Comparison of ENCODE assay signal across 9 mouse cellular contexts in genomic region chr17:46461347-46461746, GRCm38 (mm10). TPM values are rescaled to one million over a fixed set of nuclear protein-coding genes. Genes with fewer than 3 reads are reported as not detected.
A peak's percentile ranks its signal among the peaks of the same experiment; 100 is the strongest.
DNase-seq lines count a peak whose midpoint lies in the region; ATAC-seq lines count a peak whose summit lies in the region.
"Had no signal": no experiment of that assay in that cellular context is flagged by ENCODE, and none has a peak within 500 bp of the region (broad histone marks: within the 10 kb centered on the region; RNA-seq: fewer than 3 reads in every experiment).

No protein-coding gene starts in this region.

- peaks cover 43% of the 10 kb centered on the region for H3K27me3 ChIP-seq in lung, embryonic 16.5 days (ENCODE audit: control insufficient read depth, insufficient read depth, low read depth, low read length)
- no peaks in the 10 kb centered on the region for H3K27me3 ChIP-seq in hindbrain, embryonic 15.5 days
- H3K27me3 ChIP-seq in limb, embryonic 15.5 days: peaks cover 64% of the 10 kb centered on the region
- peaks cover 21% of the 10 kb centered on the region for H3K27me3 ChIP-seq in stomach, embryonic 14.5 days (ENCODE audit: control insufficient read depth, insufficient read depth, low read length)

- H3K27ac ChIP-seq in lung, embryonic 16.5 days (ENCODE audit: low read length): no peak overlapping the region
- H3K27ac ChIP-seq in hindbrain, embryonic 15.5 days (replicated peaks): no peak overlapping the region
- no peak overlapping the region for H3K27ac ChIP-seq in limb, embryonic 15.5 days
- no peak overlapping the region for H3K27ac ChIP-seq in stomach, embryonic 14.5 days (ENCODE audit: low read length)
- H3K27ac ChIP-seq: macrophage had no signal

- peak overlapping the region; percentile 44 for H3K4me3 ChIP-seq in lung, embryonic 16.5 days (ENCODE audit: low read length)
- no peak overlapping the region for H3K4me3 ChIP-seq in hindbrain, embryonic 15.5 days
- peak overlapping the region; percentile 35 for H3K4me3 ChIP-seq in limb, embryonic 15.5 days
- H3K4me3 ChIP-seq in stomach, embryonic 14.5 days (ENCODE audit: low read depth, low read length): peak overlapping the region; percentile 30

- no peak for ATAC-seq in lung, embryonic 16.5 days (ENCODE audit: low read depth)
- no peak for ATAC-seq in hindbrain, embryonic 15.5 days (ENCODE audit: low FRiP score, low read depth)
- no peak for ATAC-seq in limb, embryonic 15.5 days (ENCODE audit: insufficient number of reproducible peaks, low FRiP score, low TSS enrichment, low read depth)
- no peak for ATAC-seq in stomach, embryonic 14.5 days (ENCODE audit: insufficient number of reproducible peaks, insufficient read depth, low FRiP score, low read depth)
- ATAC-seq in activated CD4-positive, CD25-positive, alpha-beta regulatory T cell, adult 4 months: no peak

- H3K36me3 ChIP-seq in lung, embryonic 16.5 days (ENCODE audit: control insufficient read depth, insufficient read depth, low read length): no peaks in the 10 kb centered on the region
- peaks cover 18% of the 10 kb centered on the region for H3K36me3 ChIP-seq in hindbrain, embryonic 15.5 days
- no peaks in the 10 kb centered on the region for H3K36me3 ChIP-seq in limb, embryonic 15.5 days
- H3K36me3 ChIP-seq in stomach, embryonic 14.5 days (ENCODE audit: control insufficient read depth, insufficient read depth, low read length): no peaks in the 10 kb centered on the region

- H3K9ac ChIP-seq in lung, embryonic 16.5 days (ENCODE audit: low read length): no peak overlapping the region
- no peak overlapping the region for H3K9ac ChIP-seq in hindbrain, embryonic 15.5 days
- no peak overlapping the region for H3K9ac ChIP-seq in limb, embryonic 15.5 days
- no peak overlapping the region for H3K9ac ChIP-seq in stomach, embryonic 14.5 days (replicated peaks; ENCODE audit: low read depth, low read length)

- peak overlapping the region; percentile 65 for H3K4me2 ChIP-seq in lung, embryonic 16.5 days (ENCODE audit: low read depth, low read length)
- peak overlapping the region; percentile 15 for H3K4me2 ChIP-seq in hindbrain, embryonic 15.5 days
- H3K4me2 ChIP-seq in limb, embryonic 15.5 days: peak overlapping the region; percentile 54
- peak overlapping the region; percentile 57 for H3K4me2 ChIP-seq in stomach, embryonic 14.5 days (replicated peaks; ENCODE audit: low read depth, low read length)

- DNase-seq in lung, postnatal 36 days: no peak
- DNase-seq in urinary bladder, postnatal 4 days (ENCODE audit: low spot score in 2 of 2): no peak
- DNase-seq: spleen, adult 18-20 months had no signal

- WGBS in lung, embryonic 16.5 days: 6% methylated on average over 8 of the region's 8 CpGs
- 13% methylated on average over 8 of the region's 8 CpGs for WGBS in hindbrain, embryonic 15.5 days
- WGBS in limb, embryonic 15.5 days: 11% methylated on average over 8 of the region's 8 CpGs
- 8% methylated on average over 8 of the region's 8 CpGs for WGBS in stomach, embryonic 14.5 days

- no peaks in the 10 kb centered on the region for H3K9me3 ChIP-seq in lung, embryonic 16.5 days (ENCODE audit: control insufficient read depth, low read length)
- H3K9me3 ChIP-seq in hindbrain, embryonic 15.5 days: no peaks in the 10 kb centered on the region
- H3K9me3 ChIP-seq in limb, embryonic 15.5 days: no peaks in the 10 kb centered on the region
- no peaks in the 10 kb centered on the region for H3K9me3 ChIP-seq in stomach, embryonic 14.5 days (ENCODE audit: control insufficient read depth, low read depth, low read length)

- peaks cover 7% of the 10 kb centered on the region; the same call in 1 of the 2 replicates for H3K4me1 ChIP-seq in lung, embryonic 16.5 days (replicated peaks; ENCODE audit: control insufficient read depth, insufficient read depth, low read length)
- H3K4me1 ChIP-seq in hindbrain, embryonic 15.5 days (replicated peaks): peaks cover 8% of the 10 kb centered on the region; the same call in 1 of the 2 replicates
- peaks cover 14% of the 10 kb centered on the region for H3K4me1 ChIP-seq in limb, embryonic 15.5 days
- H3K4me1 ChIP-seq in stomach, embryonic 14.5 days (ENCODE audit: control insufficient read depth, insufficient read depth, low read length): peaks cover 6% of the 10 kb centered on the region

RNA-seq across cellular contexts. Expression of gene Slc22a7, which starts 23.1 kb away (rescaled TPM):
- polyA plus RNA-seq in lung, embryonic 16.5 days (2015; fragmentation: Nextera tagmentation; extraction: Ambion mirVana): 0.28 TPM in 1 of 2 replicates, not detected in the other
- polyA plus RNA-seq in hindbrain, embryonic 15.5 days (2015; fragmentation: Nextera tagmentation; extraction: Ambion mirVana): 0.10 TPM in 1 of 2 replicates, not detected in the other
- not detected in 2 replicates for polyA plus RNA-seq in limb, embryonic 15.5 days (2015; fragmentation: Nextera tagmentation; extraction: Ambion mirVana)
- not detected in 2 replicates for polyA plus RNA-seq in stomach, embryonic 14.5 days (2014; fragmentation: Nextera tagmentation; extraction: Ambion mirVana)
- not detected for polyA plus RNA-seq in activated CD4-positive, CD25-positive, alpha-beta regulatory T cell, adult 4 months (2017; shearing (Covaris generic))
- polyA plus RNA-seq: macrophage had no signal

RNA-seq across cellular contexts. Expression of gene Ttbk1, which starts 26.1 kb away (rescaled TPM):
- 0.03 and 0.05 TPM in 2 replicates for polyA plus RNA-seq in lung, embryonic 16.5 days (2015; fragmentation: Nextera tagmentation; extraction: Ambion mirVana)
- 8.6 and 8.9 TPM in 2 replicates for polyA plus RNA-seq in hindbrain, embryonic 15.5 days (2015; fragmentation: Nextera tagmentation; extraction: Ambion mirVana)
- polyA plus RNA-seq in limb, embryonic 15.5 days (2015; fragmentation: Nextera tagmentation; extraction: Ambion mirVana): 0.02 and 0.06 TPM in 2 replicates
- 0.25 and 0.27 TPM in 2 replicates for polyA plus RNA-seq in stomach, embryonic 14.5 days (2014; fragmentation: Nextera tagmentation; extraction: Ambion mirVana)
- 1 to 10 TPM in 1 of 2 experiments, under 1 TPM in 1; 0.49 to 1.5 TPM for polyA plus RNA-seq in activated CD4-positive, CD25-positive, alpha-beta regulatory T cell, adult 4 months (2017; shearing (Covaris generic))
- polyA plus RNA-seq: macrophage had no signal

RNA-seq across cellular contexts. Expression of gene Crip3, which starts 32.6 kb away (rescaled TPM):
- polyA plus RNA-seq in lung, embryonic 16.5 days (2015; fragmentation: Nextera tagmentation; extraction: Ambion mirVana): 3.3 and 8.2 TPM in 2 replicates
- polyA plus RNA-seq in hindbrain, embryonic 15.5 days (2015; fragmentation: Nextera tagmentation; extraction: Ambion mirVana): 2.8 and 3.0 TPM in 2 replicates
- 1.8 and 2.0 TPM in 2 replicates for polyA plus RNA-seq in limb, embryonic 15.5 days (2015; fragmentation: Nextera tagmentation; extraction: Ambion mirVana)
- 1.3 and 1.7 TPM in 2 replicates for polyA plus RNA-seq in stomach, embryonic 14.5 days (2014; fragmentation: Nextera tagmentation; extraction: Ambion mirVana)
- not detected for polyA plus RNA-seq in activated CD4-positive, CD25-positive, alpha-beta regulatory T cell, adult 4 months (2017; shearing (Covaris generic))
- polyA plus RNA-seq: macrophage had no signal

RNA-seq across cellular contexts. Expression of gene Dnph1, which starts 35.2 kb away (rescaled TPM):
- 33.4 and 37.2 TPM in 2 replicates for polyA plus RNA-seq in lung, embryonic 16.5 days (2015; fragmentation: Nextera tagmentation; extraction: Ambion mirVana)
- 21.8 and 22.4 TPM in 2 replicates for polyA plus RNA-seq in hindbrain, embryonic 15.5 days (2015; fragmentation: Nextera tagmentation; extraction: Ambion mirVana)
- polyA plus RNA-seq in limb, embryonic 15.5 days (2015; fragmentation: Nextera tagmentation; extraction: Ambion mirVana): 29.3 and 33.8 TPM in 2 replicates
- polyA plus RNA-seq in stomach, embryonic 14.5 days (2014; fragmentation: Nextera tagmentation; extraction: Ambion mirVana): 56.3 and 65.5 TPM in 2 replicates
- polyA plus RNA-seq in activated CD4-positive, CD25-positive, alpha-beta regulatory T cell, adult 4 months (2017; shearing (Covaris generic)): 10 to 100 TPM; 11.1 to 13.4 TPM

Comparison
In these comparisons a context has a peak if more than half of its experiments do, and no peak if none do; other contexts are left out.
1. H3K4me2 ChIP-seq: peak in every context shown above with its lines; median percentile 65 in lung, embryonic 16.5 days; 57 in stomach, embryonic 14.5 days; 54 in limb, embryonic 15.5 days; 15 in hindbrain, embryonic 15.5 days.